Mouse (Mus musculus) G1E-ER4 (cell line): ENCODE data around the gene Kif1c. TPM values are rescaled to one million over a fixed set of nuclear protein-coding genes. Genes with fewer than 3 reads are reported as not detected.

Experiments
- GATA1 ChIP-seq: IDR thresholded peaks from one replicate; pipeline ENCODE4 v1.8.0; 2012; ENCODE audit warnings: low read length, inconsistent platforms
- polyA plus RNA-seq: library from polyadenylated mRNA; stranded (reverse); fragments of >175 nt; gene quantifications from 2 replicates; pipeline ENCODE4 v1.2.3, GENCODE M21; 2012

Kif1c gene
- polyA plus RNA-seq, 1 experiment: 39.5 TPM

- no peak for TF ChIP-seq GATA1
These were observed 2.4 kb downstream of the Kif1c start for GRCm38 (mm10) chr11:70702781-70703180.

- no peak for TF ChIP-seq GATA1
These were observed 5.8 kb downstream of the Kif1c start for GRCm38 (mm10) chr11:70706127-70706526.

- TF ChIP-seq GATA1: no peak
These were observed 10.7 kb downstream of the Kif1c start for GRCm38 (mm10) chr11:70711026-70711425.

GRCm38 (mm10) chr11:70713222-70713621, 12.9 kb downstream of the Kif1c start:
- TF ChIP-seq GATA1: no peak

GRCm38 (mm10) chr11:70715832-70716231, 15.5 kb downstream of the Kif1c start:
- no peak for TF ChIP-seq GATA1

GRCm38 (mm10) chr11:70718481-70718880, 18.1 kb downstream of the Kif1c start:
- TF ChIP-seq GATA1: no peak

- TF ChIP-seq GATA1: no peak
These were observed 20.2 kb downstream of the Kif1c start for GRCm38 (mm10) chr11:70720567-70720966.

- no peak for TF ChIP-seq GATA1
These were observed 20.7 kb downstream of the Kif1c start for GRCm38 (mm10) chr11:70721072-70721471.

GRCm38 (mm10) chr11:70724706-70725105, 24.4 kb downstream of the Kif1c start:
- TF ChIP-seq GATA1: no peak

GRCm38 (mm10) chr11:70726585-70726984, 26.2 kb downstream of the Kif1c start:
- no peak for TF ChIP-seq GATA1

- no peak for TF ChIP-seq GATA1
These were observed 27.0 kb downstream of the Kif1c start for GRCm38 (mm10) chr11:70727385-70727784.

- TF ChIP-seq GATA1: no peak
These were observed 30.2 kb downstream of the Kif1c start for GRCm38 (mm10) chr11:70730427-70731038.

GRCm38 (mm10) chr11:70731178-70731577, 30.8 kb downstream of the Kif1c start:
- no peak for TF ChIP-seq GATA1

GRCm38 (mm10) chr11:70733256-70733655, 32.9 kb downstream of the Kif1c start:
- TF ChIP-seq GATA1: no peak

- TF ChIP-seq GATA1: no peak
These were observed 37.4 kb downstream of the Kif1c start for GRCm38 (mm10) chr11:70737749-70738148.

GRCm38 (mm10) chr11:70741603-70742002, 41.3 kb downstream of the Kif1c start:
- TF ChIP-seq GATA1: no peak

- TF ChIP-seq GATA1: no peak
These were observed 41.8 kb downstream of the Kif1c start for GRCm38 (mm10) chr11:70742117-70742516.

GRCm38 (mm10) chr11:70742581-70743459, 42.5 kb downstream of the Kif1c start:
- no peak for TF ChIP-seq GATA1
